Mouse (Mus musculus) midbrain, embryonic 12.5 days (tissue): ENCODE data around the gene Rasgef1b. TPM values are rescaled to one million over a fixed set of nuclear protein-coding genes. Genes with fewer than 3 reads are reported as not detected.

ENCODE experiments used
- ATAC-seq: fragments of 200-750 bp; cut with Nextera tagmentation; 2 replicates; pipeline ENCODE4 v1.8.0; 2017; ENCODE audit warnings: low read depth, moderate TSS enrichment, moderate library complexity; ENCODE audit not compliant: low FRiP score
- H3K27ac ChIP-seq: fragments of 300-500 bp; sonication (generic); replicated peaks from 2 replicates; pipeline ENCODE4 v1.5.1; 2016; ENCODE audit warnings: mild to moderate bottlenecking
- H3K27me3 ChIP-seq: fragments of 300-500 bp; sonication (generic); 2 replicates; pipeline ENCODE4 v1.6.1; 2016; ENCODE audit warnings: mild to moderate bottlenecking
- H3K36me3 ChIP-seq: fragments of 300-500 bp; sonication (generic); 2 replicates; pipeline ENCODE4 v1.6.1; 2016
- H3K4me1 ChIP-seq: fragments of 300-500 bp; sonication (generic); 2 replicates; pipeline ENCODE4 v1.6.1; 2016
- H3K4me2 ChIP-seq: fragments of 300-500 bp; sonication (generic); replicated peaks from 2 replicates; pipeline ENCODE4 v1.6.1; 2016; ENCODE audit warnings: mild to moderate bottlenecking, moderate library complexity
- H3K4me3 ChIP-seq: fragments of 300-500 bp; sonication (generic); 2 replicates; pipeline ENCODE4 v1.5.1; 2016; ENCODE audit warnings: mild to moderate bottlenecking
- H3K9ac ChIP-seq: fragments of 300-500 bp; sonication (generic); replicated peaks from 2 replicates; pipeline ENCODE4 v1.6.1; 2016; ENCODE audit warnings: mild to moderate bottlenecking, moderate library complexity
- H3K9me3 ChIP-seq: fragments of 300-500 bp; sonication (generic); 2 replicates; pipeline ENCODE4 v1.6.1; 2016; ENCODE audit warnings: mild to moderate bottlenecking
- WGBS: fragments of 180-500 bp; shearing (Covaris S2); methylation state at CpG from one replicate; pipeline ENCODE4 v1.1.7; 2016; 5-methylcytosine and 5-hydroxymethylcytosine counted together
- polyA plus RNA-seq: library from polyadenylated mRNA; unstranded; fragments of >200 nt; fragmentation: Nextera tagmentation; extraction: Ambion mirVana; gene quantifications from 2 replicates; pipeline ENCODE4 v1.2.1, GENCODE M21; 2016

The Rasgef1b gene
- polyA plus RNA-seq, 1 experiment from 2014 or later: 41.9 TPM

- H3K4me2 ChIP-seq: peak overlapping the region; percentile 4; the same call in 1 of the 2 replicates
Observed at GRCm38 (mm10) chr5:99402784-99403183, 326.1 kb downstream of the Rasgef1b start.

GRCm38 (mm10) chr5:99402297-99402696 lies 326.6 kb downstream of the Rasgef1b start:
- peaks cover 31% of the 10 kb centered on the region for H3K4me1 ChIP-seq
- no peaks in the 10 kb centered on the region for H3K36me3 ChIP-seq
- no peak overlapping the region for H3K4me3 ChIP-seq
- peaks cover 76% of the 10 kb centered on the region for H3K27me3 ChIP-seq
- ATAC-seq: peak; percentile 74
- 8% methylated on average over 7 of the region's 7 CpGs for WGBS
- peak overlapping the region; percentile 77 for H3K27ac ChIP-seq
- peak overlapping the region; percentile 4; the same call in 1 of the 2 replicates for H3K4me2 ChIP-seq
- H3K9me3 ChIP-seq: no peaks in the 10 kb centered on the region
- H3K9ac ChIP-seq: no peak overlapping the region

More at GRCm38 (mm10) chr5:99402784-99403183, 326.1 kb downstream of the Rasgef1b start:
- Histone ChIP-seq H3K36me3 (no peaks in the 10 kb centered on the region), H3K27ac (peak overlapping the region; percentile 77), H3K9me3 (no peaks in the 10 kb centered on the region), H3K4me3 (no peak overlapping the region), H3K9ac (no peak overlapping the region), H3K4me1 (peaks cover 31% of the 10 kb centered on the region), H3K27me3 (peaks cover 74% of the 10 kb centered on the region)
- peak; percentile 66 for ATAC-seq
- 28% methylated on average over 2 of the region's 2 CpGs for WGBS

- peaks cover 22% of the 10 kb centered on the region for H3K4me1 ChIP-seq
- no peaks in the 10 kb centered on the region for H3K9me3 ChIP-seq
- H3K4me2 ChIP-seq: no peak overlapping the region
- H3K9ac ChIP-seq: no peak overlapping the region
- no peak overlapping the region for H3K4me3 ChIP-seq
- no peaks in the 10 kb centered on the region for H3K36me3 ChIP-seq
- no peak for ATAC-seq
- peaks cover 71% of the 10 kb centered on the region for H3K27me3 ChIP-seq
- H3K27ac ChIP-seq: no peak overlapping the region
- WGBS: 66% methylated on average over 7 of the region's 7 CpGs
Observed at GRCm38 (mm10) chr5:99399855-99400626, 328.8 kb downstream of the Rasgef1b start.

GRCm38 (mm10) chr5:99398472-99399070 lies 330.3 kb downstream of the Rasgef1b start:
- H3K27ac ChIP-seq: no peak overlapping the region
- ATAC-seq: no peak
- no peak overlapping the region for H3K4me3 ChIP-seq
- H3K9me3 ChIP-seq: no peaks in the 10 kb centered on the region
- peaks cover 20% of the 10 kb centered on the region for H3K4me1 ChIP-seq
- WGBS: 72% methylated on average over 5 of the region's 5 CpGs
- H3K36me3 ChIP-seq: no peaks in the 10 kb centered on the region
- H3K9ac ChIP-seq: no peak overlapping the region
- H3K4me2 ChIP-seq: no peak overlapping the region
- peaks cover 72% of the 10 kb centered on the region for H3K27me3 ChIP-seq

GRCm38 (mm10) chr5:99394578-99394977 lies 334.3 kb downstream of the Rasgef1b start:
- peaks cover 78% of the 10 kb centered on the region for H3K27me3 ChIP-seq
- no peak overlapping the region for H3K9ac ChIP-seq
- peaks cover 13% of the 10 kb centered on the region; the same call in 1 of the 2 replicates for H3K4me1 ChIP-seq
- no peak overlapping the region for H3K4me3 ChIP-seq
- H3K9me3 ChIP-seq: no peaks in the 10 kb centered on the region
- H3K4me2 ChIP-seq: no peak overlapping the region
- H3K27ac ChIP-seq: no peak overlapping the region
- ATAC-seq: no peak
- H3K36me3 ChIP-seq: no peaks in the 10 kb centered on the region
- WGBS: 90% methylated on average over 5 of the region's 5 CpGs

GRCm38 (mm10) chr5:99391525-99391924 lies 337.3 kb downstream of the Rasgef1b start:
- H3K36me3 ChIP-seq: no peaks in the 10 kb centered on the region
- ATAC-seq: peak; percentile 62; the same call in 1 of the 2 replicates
- H3K4me1 ChIP-seq: peaks cover 15% of the 10 kb centered on the region
- H3K4me2 ChIP-seq: no peak overlapping the region
- H3K4me3 ChIP-seq: no peak overlapping the region
- 17% methylated on average over 3 of the region's 3 CpGs for WGBS
- peaks cover 94% of the 10 kb centered on the region for H3K27me3 ChIP-seq
- H3K27ac ChIP-seq: no peak overlapping the region
- H3K9me3 ChIP-seq: no peaks in the 10 kb centered on the region
- no peak overlapping the region for H3K9ac ChIP-seq

GRCm38 (mm10) chr5:99390776-99391175 lies 338.1 kb downstream of the Rasgef1b start:
- Histone ChIP-seq H3K9ac (no peak overlapping the region), H3K4me3 (no peak overlapping the region), H3K9me3 (no peaks in the 10 kb centered on the region), H3K4me1 (peaks cover 23% of the 10 kb centered on the region), H3K36me3 (no peaks in the 10 kb centered on the region), H3K4me2 (no peak overlapping the region), H3K27me3 (peaks cover 96% of the 10 kb centered on the region), H3K27ac (no peak overlapping the region)
- 45% methylated on average over 7 of the region's 7 CpGs for WGBS
- ATAC-seq: no peak

GRCm38 (mm10) chr5:99390314-99390713 lies 338.6 kb downstream of the Rasgef1b start:
- ATAC-seq: no peak
- Histone ChIP-seq H3K4me3 (no peak overlapping the region), H3K4me2 (no peak overlapping the region), H3K9me3 (no peaks in the 10 kb centered on the region), H3K4me1 (peaks cover 25% of the 10 kb centered on the region), H3K36me3 (no peaks in the 10 kb centered on the region), H3K9ac (no peak overlapping the region), H3K27me3 (peaks cover 96% of the 10 kb centered on the region), H3K27ac (no peak overlapping the region)
- WGBS: 65% methylated on average over 3 of the region's 3 CpGs

GRCm38 (mm10) chr5:99388585-99389250 lies 340.1 kb downstream of the Rasgef1b start:
- Histone ChIP-seq H3K36me3 (no peaks in the 10 kb centered on the region), H3K4me3 (no peak overlapping the region), H3K27me3 (peaks cover 96% of the 10 kb centered on the region), H3K9me3 (no peaks in the 10 kb centered on the region), H3K27ac (no peak overlapping the region), H3K4me2 (no peak overlapping the region), H3K4me1 (peaks cover 31% of the 10 kb centered on the region), H3K9ac (no peak overlapping the region)
- WGBS: 83% methylated on average over 10 of the region's 10 CpGs
- no peak for ATAC-seq

- H3K27me3 ChIP-seq: peaks cover 96% of the 10 kb centered on the region
- ATAC-seq: no peak
- H3K4me2 ChIP-seq: no peak overlapping the region
- 71% methylated on average over 5 of the region's 5 CpGs for WGBS
- no peak overlapping the region for H3K9ac ChIP-seq
- no peaks in the 10 kb centered on the region for H3K36me3 ChIP-seq
- peaks cover 31% of the 10 kb centered on the region for H3K4me1 ChIP-seq
- no peaks in the 10 kb centered on the region for H3K9me3 ChIP-seq
- no peak overlapping the region for H3K27ac ChIP-seq
- no peak overlapping the region for H3K4me3 ChIP-seq
Observed at GRCm38 (mm10) chr5:99388131-99388530, 340.7 kb downstream of the Rasgef1b start.

GRCm38 (mm10) chr5:99387185-99387981 lies 341.5 kb downstream of the Rasgef1b start:
- Histone ChIP-seq H3K4me3 (no peak overlapping the region), H3K9me3 (no peaks in the 10 kb centered on the region), H3K4me1 (peaks cover 31% of the 10 kb centered on the region), H3K9ac (no peak overlapping the region), H3K36me3 (no peaks in the 10 kb centered on the region), H3K27me3 (peaks cover 98% of the 10 kb centered on the region), H3K27ac (no peak overlapping the region), H3K4me2 (no peak overlapping the region)
- 69% methylated on average over 17 of the region's 17 CpGs for WGBS
- no peak for ATAC-seq
